Mouse (Mus musculus) adipocyte (in vitro differentiated cells): ENCODE measurements at regions not wholly inside any gene's neighbourhood (a gene's known extent, or its start where the extent isn't known, plus 50 kb on each side); places are given as distances from the start of the nearest gene placed in this dataset.

Source experiments
- DNase-seq: peaks from one replicate; pipeline ENCODE4 v3.0.0-alpha.2; 2016; ENCODE audit warnings: low spot score

DNA sequence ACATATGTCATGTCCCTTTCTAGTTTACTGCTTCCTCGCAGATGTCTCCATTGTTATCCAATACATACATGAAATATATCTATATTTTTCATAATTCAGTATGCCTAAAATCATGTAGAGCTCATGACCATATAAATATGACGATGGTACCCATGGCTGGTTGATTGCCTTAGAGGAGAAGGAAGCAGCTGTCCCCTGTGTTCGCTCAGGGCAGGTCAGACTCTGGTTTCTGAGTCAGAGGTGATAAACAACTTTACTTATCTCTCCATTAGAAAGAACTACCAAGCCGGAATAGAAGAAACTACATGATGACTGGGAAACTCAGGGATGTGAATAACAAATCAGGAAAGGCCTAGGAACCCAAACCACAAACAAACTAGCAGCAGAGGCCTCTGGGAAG lies 307.6 kb downstream of the Sox4 start:
- peak; percentile 10 for DNase-seq

DNA sequence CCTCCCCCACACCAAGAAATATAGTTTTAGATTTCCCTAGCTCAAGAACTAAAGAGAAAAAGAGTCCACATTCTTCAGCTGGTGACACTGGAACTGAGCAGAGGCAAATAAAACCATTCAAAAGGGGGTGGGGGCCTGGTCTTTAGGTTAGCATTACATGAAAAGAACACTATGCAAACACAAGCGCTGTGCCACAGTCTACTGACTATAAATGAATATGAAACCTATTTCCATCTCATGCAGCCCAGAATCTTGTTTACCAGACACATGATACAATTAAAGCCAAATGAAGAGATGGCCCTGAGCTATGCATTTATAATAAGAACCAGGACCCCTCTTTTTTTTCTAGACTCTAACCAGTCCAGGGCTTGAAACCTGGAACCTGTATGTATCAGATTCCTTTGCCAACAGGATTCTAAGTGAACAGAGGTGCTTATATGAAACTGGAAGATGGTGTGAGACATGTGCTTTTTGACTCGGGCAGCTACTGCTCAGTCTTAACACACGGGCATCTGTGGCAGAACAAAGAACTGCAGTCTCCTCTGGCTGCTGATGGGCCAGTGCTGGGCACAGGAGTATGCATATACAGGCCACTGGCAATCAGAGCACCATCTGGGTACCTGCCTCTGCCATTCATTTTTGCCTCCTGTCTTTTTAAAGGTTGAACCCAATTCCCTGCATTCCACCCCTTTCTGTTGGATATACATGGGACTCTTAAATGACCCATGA lies 308.5 kb downstream of the Sox4 start:
- DNase-seq: no peak

DNA sequence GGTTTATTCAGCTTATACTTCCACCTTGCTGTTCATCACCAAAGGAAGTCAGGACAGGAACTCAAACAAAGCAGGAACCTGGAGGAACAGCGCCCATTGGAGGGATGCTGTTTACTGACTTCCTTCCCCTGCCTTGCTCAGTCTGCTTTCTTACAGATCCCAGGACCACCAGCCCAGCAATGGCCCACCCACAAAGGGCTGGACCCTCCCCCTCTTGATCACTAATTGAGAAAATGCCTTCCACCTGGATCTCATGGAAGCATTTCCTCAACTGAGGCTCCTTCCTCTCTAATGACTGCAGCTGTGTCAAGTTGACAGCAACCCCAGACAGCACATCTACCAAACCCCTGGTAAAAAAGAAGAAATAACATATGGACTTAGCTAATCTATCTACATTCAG lies 312.7 kb downstream of the Sox4 start:
- DNase-seq: no peak

DNA sequence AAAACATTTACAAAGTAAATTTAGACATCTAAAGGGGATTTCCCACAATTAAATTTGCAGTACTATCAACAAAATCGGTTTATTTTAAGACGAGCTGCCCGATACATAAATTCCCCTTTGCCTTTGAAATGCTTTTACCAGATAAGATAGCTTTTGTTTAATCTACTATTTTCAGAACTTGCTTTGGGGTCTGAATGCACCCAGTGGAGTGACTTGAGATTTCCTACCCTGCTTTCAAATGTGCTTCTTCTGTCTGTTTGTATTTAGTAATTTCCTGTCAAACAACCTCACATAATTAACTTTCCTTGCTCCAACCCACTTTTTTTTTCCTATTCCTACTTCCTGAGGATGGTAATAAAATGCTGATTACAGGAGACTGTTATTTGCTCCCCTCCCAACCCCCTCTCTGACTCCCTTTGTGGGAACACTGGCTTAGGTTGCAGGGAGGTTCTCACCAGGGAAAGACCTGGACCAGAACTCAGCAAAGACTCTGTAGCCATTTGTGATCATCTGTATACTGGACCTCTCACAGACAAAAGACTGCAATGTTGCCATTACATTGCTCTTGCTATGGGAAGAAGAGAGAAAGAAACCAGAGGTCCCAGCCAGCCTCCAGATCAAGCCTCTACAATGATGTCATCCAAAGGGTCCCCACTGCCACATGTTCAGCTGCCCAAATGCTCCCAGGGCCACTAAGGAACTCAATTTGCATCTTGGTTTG lies 318.1 kb downstream of the Sox4 start:
- no peak for DNase-seq

DNA sequence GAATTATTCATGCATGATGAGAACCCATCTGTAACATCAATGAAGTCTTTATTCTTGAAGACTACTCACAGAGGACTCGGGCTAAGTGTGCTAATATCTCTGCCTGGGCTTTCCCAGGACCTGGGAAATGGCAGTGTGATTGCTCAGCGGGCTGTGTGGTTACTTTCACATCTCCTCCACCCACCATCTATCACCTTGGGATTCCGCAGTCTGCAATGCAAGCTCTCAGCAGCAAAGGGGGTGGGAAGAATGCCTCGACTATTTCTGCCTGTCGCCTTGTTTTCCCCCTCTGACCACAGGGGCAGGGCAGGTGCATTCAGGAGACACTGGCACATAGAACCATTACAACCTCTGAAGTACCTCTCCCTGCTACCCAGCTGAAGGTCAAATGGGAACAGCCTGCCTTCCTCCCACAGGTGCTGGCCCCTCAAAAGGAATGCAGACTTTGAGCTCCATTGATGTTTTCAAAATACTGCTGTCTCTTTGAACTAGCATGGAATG lies 319.9 kb downstream of the Sox4 start:
- no peak for DNase-seq

DNA sequence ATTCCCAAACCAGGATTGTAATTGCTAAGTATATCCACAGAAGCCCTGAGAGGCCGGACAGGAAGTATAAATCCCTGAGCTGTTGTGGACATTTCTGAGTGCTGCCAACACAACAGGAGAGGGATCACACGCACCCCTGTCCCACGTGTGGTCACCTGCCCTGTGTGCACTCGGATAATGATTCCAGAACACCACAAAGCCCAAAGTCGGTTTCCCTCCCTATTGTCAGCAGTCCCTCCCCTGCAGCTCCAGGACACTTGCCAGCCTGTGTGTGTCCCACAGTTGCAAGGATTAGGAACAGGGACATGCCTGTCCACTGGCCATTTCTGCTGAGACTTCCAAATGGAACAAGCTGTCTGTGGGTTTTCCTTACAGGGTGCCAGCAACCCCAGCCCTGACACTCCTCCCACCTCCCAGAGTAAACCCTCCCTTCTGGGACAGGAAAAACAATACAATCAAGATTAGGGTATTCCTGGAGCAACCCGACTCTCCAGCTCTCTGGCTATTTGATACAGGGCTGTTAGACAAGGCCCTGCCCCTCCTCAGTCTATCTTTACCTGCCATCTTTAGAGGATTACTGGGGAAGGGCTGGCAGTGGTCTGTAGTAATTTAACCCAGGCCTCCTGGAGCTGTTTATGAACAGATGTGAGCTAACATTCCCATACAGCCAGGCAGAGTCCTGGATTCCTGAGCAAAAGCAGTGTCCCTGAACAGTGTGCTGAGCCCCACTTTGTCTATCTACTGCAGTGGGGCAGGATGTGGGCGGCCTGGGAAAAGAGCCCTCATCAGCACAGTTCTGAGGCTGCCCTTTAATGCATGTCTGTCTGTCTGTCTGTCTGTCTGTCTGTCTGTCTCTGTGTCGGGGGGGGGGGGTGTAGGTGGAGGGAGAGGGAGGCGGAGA lies 323.8 kb downstream of the Sox4 start:
- peak; percentile 48 for DNase-seq

DNA sequence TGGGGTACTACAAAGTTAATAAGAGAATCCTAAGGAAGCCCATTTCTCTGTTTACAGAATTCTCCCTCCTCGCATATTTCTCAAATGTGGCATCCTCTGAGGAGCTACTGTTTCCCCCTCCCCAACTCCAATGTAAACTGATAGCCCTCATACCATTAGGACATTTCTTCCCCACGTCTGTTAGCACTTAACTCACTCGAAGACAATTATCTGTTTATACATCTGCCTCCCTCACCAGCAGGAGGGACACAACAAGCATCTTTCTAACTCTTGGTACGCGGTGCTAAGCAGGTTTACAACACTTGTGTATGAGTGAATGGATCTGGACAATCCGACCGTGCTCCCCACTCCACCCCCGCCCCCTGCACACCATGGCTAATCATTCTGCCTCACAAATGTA lies 324.8 kb downstream of the Sox4 start:
- no peak for DNase-seq

DNA sequence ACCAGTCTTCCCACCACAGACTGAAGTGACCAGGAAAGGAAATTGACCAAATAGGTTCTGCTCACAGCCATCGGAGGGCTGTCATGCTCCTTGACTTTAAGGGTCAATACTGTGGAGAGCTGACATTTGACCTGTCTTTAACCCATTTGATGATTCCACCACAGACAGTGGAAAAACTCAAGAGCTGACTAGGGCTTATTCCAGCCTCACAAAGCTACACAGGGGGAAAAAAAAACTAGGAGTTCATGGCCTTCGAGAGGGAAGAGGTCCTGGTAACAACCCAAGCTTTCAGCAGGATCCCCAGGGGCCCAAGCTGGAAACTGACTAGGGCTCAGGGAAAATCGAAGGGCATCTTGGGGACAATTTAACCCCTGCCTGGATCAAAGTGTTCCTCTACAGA lies 334.6 kb downstream of the Sox4 start:
- peak; percentile 50 for DNase-seq

DNA sequence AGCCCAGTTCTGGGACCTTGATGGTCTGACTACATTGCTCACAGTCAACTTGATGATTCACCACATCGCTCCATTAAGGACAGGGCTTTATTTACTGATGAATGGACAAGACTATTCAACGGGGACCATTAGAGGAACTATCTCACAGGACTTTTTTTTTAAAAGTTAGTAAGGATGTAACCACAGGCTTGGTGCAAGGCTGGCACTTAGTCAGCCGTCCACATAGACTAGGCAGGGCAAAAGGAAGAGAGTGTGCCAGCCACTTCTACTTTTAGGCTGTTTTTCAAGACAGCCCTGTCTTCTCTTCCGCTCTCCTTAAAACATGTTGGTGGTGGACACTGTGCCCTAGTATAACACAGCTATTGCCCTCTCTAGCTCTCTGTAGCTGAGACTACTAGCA lies 336.0 kb downstream of the Sox4 start:
- no peak for DNase-seq

DNA sequence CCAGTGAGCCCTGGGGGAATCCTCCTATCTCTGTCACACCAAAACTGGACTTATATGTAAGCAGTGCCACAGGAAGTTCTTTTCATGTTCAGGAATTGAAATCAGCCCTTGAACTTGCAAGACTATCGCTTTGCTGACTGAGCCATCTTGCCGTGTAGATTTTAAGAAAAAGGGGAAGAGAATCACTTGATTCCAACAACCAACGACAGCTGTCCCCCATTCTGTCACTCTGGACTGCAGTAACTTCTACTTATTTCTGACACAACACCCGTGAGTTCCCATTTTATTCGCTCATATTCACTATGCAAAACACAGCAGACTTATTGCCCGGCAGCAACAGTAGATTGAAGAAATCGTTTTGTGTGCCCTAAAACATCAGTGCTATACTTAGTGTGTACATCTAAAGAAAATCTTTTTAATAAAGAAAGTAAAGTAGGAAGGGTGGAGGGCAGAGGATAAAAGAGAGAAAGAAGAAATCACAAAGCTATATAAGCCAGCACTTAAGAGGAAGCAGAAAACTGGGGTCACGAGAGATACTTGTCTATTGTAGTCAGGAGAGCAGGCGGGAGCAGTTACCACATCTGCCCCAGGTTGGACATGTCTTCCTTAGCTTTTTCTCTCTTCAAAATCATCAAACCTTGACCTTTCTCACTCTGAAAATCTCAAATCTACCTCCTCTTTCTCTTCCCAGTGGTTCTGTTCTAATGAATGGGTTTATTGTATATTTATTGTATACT lies 336.7 kb downstream of the Sox4 start:
- no peak for DNase-seq

DNA sequence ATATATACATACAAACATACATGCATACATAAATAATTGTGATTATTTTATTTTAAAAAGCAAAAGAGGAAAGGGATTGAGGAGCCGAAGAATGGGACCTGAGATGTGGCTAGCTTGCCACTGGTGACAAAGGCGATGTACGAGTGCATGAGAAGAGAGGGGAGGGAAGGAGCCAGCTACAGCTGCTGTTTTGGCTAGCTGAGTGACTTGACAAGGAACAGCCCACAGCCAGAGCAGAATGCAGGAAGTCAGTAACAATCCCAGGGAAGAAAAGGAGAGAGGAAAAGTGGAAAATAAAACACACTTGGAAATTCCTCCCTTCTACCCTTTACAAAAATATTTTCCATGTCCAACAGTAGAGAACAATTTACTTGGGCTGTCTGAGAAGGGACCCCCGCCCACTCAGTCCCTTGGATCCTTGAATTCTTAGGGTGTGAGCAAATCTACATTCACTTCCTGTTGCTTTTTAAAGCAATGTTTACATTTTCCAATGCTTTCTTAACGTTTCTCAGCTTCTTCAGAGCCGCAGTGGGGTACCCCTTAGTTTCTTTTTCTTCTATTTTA lies 345.9 kb downstream of the Sox4 start:
- DNase-seq: no peak

DNA sequence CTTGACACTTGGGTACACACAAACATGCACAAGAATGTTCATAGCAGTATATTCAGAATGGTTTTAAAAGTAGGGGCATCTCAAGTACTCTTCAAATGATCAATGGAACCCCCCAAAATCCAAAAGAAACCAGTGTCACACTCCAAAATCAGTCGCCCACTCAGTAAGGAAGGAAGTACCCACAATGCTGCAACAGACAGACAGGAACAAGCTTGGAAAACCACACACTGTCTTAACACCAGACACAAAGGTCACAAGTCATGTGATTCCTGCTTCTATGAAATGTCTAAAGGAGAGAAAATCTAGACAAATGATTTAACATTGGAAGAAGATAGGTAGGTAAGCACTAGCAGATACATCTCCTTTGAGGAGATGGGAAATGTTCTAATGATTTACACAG lies 346.9 kb downstream of the Sox4 start:
- DNase-seq: no peak

DNA sequence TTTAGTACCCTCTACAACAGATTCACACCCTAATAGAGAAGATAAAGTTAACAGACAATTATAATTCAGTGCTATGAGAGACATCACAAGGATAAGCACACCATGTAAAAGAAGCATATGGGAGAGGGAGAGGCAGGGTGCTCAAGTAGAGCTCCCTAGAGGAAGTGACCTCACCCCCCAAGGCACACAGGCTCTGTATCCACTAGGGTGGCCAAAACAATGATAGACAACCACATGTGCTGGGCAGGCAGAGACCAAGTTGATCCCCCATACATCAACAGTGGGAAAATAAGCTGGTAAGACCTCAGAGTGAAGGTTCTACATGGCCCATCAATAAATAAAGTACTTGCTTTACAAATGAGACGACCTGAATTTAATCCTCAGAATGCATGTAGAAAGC lies 347.7 kb downstream of the Sox4 start:
- no peak for DNase-seq

DNA sequence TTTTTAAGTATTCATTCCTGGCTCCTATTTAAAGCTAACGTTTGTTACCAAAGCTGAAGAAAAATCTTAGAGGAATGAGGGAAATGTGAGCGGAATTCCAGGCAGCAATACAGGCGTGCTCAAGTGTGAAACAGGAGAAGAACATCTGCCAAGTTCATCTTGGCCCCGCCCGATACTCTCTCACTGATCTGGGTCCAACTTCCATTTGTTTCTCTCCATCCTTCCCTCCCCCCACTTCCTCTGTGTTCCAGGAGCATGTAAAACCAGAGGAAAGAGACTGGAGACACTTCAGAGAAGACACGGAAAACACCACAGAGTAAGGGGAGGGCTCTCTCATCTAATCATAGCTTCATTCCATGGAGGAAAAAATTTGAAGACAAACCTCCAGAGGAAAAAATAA lies 346.7 kb downstream of the Gm11361 start:
- no peak for DNase-seq

DNA sequence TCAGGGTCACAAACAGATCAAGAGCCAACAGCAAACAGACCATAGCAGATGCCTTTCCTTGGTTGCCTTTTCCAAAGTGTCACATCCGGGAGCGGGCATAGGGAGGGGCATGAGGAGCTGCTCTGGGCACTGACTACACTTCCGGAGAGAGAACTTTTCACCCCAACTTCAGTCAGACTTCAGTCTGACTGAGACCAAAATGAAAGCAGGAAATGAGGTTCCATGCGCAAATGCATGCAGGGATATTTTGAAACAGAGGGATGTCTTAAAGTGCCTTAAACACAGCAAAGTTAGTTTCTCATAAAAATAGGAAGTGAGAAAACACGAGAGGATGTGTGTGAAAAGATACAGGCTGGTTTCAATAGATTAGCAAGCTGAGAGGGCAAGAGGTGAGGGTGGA lies 343.5 kb downstream of the Gm11361 start:
- DNase-seq: no peak

DNA sequence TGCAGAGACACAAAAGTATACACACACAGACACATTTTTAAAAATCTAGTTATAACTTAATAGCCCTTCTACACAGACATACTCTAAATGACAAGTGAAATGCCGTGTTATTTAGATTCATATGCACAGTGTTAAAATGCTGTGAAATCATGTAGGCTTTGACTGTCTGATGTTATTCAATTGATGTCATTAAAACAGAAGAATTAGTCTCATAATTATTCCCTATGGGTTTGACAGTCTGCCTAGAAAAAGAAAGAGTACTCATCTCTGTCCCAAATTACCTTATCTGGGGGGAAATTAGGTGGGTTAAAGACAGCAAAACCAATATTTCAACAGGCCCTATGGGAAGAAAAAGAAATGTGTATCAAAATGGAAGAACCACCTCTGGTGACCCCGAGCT lies 339.0 kb downstream of the Gm11361 start:
- no peak for DNase-seq

DNA sequence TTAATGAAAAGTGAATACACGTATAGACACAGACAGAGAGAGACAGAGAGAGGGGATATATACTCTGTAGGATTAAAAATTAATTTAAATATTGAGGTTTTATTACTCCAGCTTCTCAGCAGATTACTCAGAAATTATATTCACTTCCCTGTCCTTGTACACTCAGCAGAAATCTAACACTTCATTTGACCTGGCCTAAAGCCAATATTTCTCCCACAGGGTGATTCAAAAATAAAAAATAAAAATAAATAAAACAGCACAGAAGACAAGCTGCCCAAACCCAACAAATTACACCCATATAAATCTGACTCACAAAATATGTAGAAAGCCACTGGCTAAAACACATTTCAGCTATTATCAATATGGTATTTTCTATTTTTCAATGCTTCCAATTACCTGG lies 334.8 kb downstream of the Gm11361 start:
- DNase-seq: peak; percentile 21

DNA sequence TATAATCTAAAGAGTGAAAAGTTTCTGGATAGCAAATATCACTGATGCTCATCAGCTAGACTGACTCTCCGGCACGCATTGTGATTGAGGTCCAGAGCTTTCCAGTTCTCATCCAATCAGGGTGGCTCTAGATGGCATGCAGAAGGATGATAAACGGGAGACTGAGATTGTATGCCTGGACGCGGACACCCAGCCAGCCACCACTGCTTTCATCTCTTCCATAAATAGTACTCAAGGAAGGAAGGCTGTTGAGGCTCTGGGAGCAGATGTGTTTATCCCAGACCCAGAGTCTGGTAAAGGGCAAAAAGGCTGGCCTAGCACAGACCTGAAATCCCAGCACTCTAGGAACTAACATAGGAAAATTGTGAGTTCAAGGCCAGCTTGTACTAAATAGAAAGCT lies 330.6 kb downstream of the Gm11361 start:
- no peak for DNase-seq

DNA sequence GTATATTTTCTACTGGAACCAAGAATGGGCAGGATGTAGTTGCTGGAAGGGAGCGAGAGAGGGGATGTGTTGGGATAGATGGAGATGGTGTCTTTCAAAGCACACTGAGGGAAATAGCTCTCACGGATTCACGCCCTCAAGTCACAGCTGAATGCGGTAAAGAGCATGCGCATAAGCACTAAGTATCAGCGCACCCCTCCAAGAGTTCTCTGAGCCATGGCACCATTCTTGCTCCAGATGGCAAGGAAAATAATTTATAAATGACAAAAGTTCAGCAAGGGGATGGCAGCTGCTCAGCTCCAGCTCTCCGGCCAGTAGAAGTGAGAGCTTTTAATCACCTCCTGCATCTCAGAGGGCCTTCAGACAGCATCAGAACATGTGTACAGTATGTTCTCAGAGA lies 329.4 kb downstream of the Gm11361 start:
- no peak for DNase-seq

DNA sequence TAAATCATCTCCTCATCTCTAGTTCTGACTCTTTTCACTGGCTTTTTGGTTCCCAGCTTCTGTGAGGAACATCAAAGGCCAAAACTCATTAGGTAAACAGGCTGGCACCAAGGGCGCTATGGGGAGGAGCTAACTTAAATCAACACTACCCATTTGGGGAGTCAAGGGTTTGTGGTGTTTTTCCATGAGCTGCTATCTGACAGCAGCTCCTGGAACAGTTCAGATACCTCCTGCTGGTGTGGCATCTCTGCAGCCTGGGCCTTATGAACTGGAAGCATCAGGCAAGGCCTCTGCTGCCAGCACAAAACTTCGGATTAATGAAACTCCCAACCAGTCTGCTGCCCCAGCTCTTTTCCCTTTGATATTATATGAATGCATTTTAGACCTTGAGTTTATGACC lies 328.8 kb downstream of the Gm11361 start:
- DNase-seq: no peak

DNA sequence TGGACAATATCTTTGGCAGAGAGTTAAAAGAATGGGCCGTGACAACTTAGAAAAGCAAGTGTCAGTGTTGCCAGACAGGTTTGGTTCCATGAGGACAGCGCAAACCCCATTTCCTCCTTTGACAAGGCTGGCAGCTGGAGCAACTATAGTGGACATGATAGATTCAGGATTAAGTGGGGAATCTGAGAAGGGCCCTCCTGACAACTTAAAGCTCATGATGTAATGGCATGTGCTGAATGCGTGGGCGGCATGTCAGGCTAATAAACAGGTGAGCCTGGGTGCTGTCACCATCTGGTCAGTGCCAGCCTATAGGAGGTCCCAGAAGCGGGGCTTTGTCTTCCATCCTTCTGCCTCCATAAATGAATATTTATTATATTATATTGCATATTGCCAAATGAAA lies 326.3 kb downstream of the Gm11361 start:
- DNase-seq: no peak
